Mouse (Mus musculus) bone marrow, adult 2 months (tissue): ENCODE data around the gene Fzd2.
"Not testable (repeated sequence)": the region's sequence is repeated elsewhere in the genome, so short reads cannot be mapped to it uniquely, and the experiment has no call there.

Experiments used
- CTCF ChIP-seq: fragments of 200-500 bp; IDR thresholded peaks from 2 replicates; pipeline ENCODE4 v1.5.1; 2011; ENCODE audit warnings: low read length, control low read depth; ENCODE audit not compliant: control insufficient read depth, insufficient read depth
- POLR2A ChIP-seq: fragments of 200-500 bp; IDR thresholded peaks from 2 replicates; pipeline ENCODE4 v1.6.1; 2011; ENCODE audit warnings: low read depth, mild to moderate bottlenecking, control low read depth, low read length, borderline replicate concordance; ENCODE audit not compliant: control insufficient read depth

DNA sequence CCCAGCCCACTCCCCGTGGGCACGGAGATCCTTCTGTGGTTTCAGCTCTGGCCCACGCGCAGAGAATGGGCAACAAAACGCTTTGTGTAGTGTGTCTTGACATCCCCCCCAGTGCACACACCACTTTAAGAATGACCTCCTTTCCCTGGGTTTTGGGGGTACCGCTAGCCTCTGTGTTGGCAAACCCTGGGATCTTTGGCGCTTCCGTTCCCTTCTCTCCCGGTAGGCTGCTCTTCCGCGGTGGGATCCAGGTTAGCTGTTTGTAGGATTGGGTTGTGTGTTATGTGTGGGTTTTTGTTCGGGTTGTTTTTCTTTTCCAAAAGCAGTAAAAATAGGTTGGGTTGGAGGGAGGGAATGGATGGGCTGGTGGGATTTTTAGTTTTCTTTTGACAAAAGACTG lies 3.0 kb downstream of the Fzd2 start:
- not testable (repeated sequence) for TF ChIP-seq POLR2A, CTCF
